28 mouse cellular contexts compared by ENCODE assay signal in the genomic region with DNA sequence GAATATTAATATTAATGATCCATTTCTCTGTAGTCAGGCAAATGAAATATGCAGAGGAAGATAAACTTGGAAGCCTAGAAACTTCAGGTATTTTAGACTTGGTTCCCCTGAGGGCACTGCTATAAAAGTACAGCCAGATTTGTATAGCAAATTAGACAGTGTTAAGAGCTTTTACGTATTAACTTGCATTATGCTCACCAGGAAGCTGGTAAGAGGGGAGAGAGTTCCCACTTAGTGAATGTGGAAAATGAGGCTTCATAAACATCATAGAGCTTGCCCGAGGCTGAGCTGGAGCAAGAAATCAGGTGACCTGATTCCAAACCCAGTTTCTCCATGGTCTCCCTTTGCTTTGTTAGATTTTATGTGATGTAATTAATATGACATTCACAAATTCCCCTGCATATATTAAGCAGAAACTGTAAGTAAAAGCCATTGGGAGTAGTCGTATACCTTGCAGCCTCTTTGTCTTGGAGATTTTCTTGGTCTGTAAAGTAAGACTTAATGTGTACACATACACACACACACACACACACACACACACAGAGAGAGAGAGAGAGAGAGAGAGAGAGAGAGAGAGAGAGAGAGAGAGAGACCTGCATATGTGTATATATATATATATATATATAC.
DNase-seq lines count a peak whose midpoint lies in the region; ATAC-seq and TF ChIP-seq lines count a peak whose summit lies in the region.
"Had no signal": no experiment of that assay in that cellular context is flagged by ENCODE, and none has a peak within 500 bp of the region (broad histone marks: within the 10 kb centered on the region; RNA-seq: fewer than 3 reads in every experiment).

No protein-coding gene starts in this region.

- no peak overlapping the region for H3K27ac ChIP-seq in forebrain, embryonic 15.5 days (replicated peaks)
- H3K27ac ChIP-seq in forebrain, embryonic 10.5 days = no peak overlapping the region
- no peak overlapping the region for H3K27ac ChIP-seq in hindbrain, postnatal 0 days
- no peak overlapping the region for H3K27ac ChIP-seq in hindbrain, embryonic 13.5 days
- no peak overlapping the region for H3K27ac ChIP-seq in midbrain, embryonic 16.5 days (ENCODE audit: low read length)
- H3K27ac ChIP-seq: embryonic facial prominence, embryonic 13.5 days; heart, embryonic 13.5 days; hindbrain, embryonic 12.5 days; intestine, embryonic 15.5 days; kidney, postnatal 0 days; limb, embryonic 13.5 days; neural tube, embryonic 15.5 days had no signal

- DNase-seq in forebrain, embryonic 10.5 days (ENCODE audit: extremely low spot score, low spot score) = no peak
- peak; percentile 3 for DNase-seq in hindbrain, postnatal 0 days (ENCODE audit: low spot score)
- DNase-seq in brain, adult 2 months (ENCODE audit: low read depth, low spot score) = peak; percentile 1
- DNase-seq in heart, postnatal 25 days (ENCODE audit: low spot score) = no peak
- DNase-seq: adrenal gland, adult 8-10 months; cerebellum, adult 18-20 months; cerebellum, postnatal 10 days; gastrocnemius, postnatal 10 days; heart, postnatal 10 days; kidney, adult 8-10 months; kidney, postnatal 4 days; lung, postnatal 36 days; right cerebral cortex, adult 18-20 months; spleen, adult 18-20 months; thymus, adult 18-20 months; thymus, postnatal 25 days had no signal

- intact Hi-C loops in heart, postnatal 25 days (cut with DNase I) = no loop called here

- no peak overlapping the region for H3K4me2 ChIP-seq in forebrain, embryonic 15.5 days (replicated peaks)
- H3K4me2 ChIP-seq in hindbrain, postnatal 0 days (ENCODE audit: low read depth, low read length) = no peak overlapping the region
- no peak overlapping the region for H3K4me2 ChIP-seq in hindbrain, embryonic 13.5 days
- no peak overlapping the region for H3K4me2 ChIP-seq in midbrain, embryonic 16.5 days (ENCODE audit: low read length)
- H3K4me2 ChIP-seq: embryonic facial prominence, embryonic 13.5 days; heart, embryonic 13.5 days; hindbrain, embryonic 12.5 days; intestine, embryonic 15.5 days; limb, embryonic 13.5 days; liver, embryonic 11.5 days; neural tube, embryonic 15.5 days had no signal

- H3K27me3 ChIP-seq in forebrain, embryonic 15.5 days = no peaks in the 10 kb centered on the region
- H3K27me3 ChIP-seq in forebrain, embryonic 10.5 days (ENCODE audit: poor library complexity, severe bottlenecking) = no peaks in the 10 kb centered on the region
- H3K27me3 ChIP-seq in hindbrain, postnatal 0 days (ENCODE audit: insufficient read depth, low read length) = no peaks in the 10 kb centered on the region
- H3K27me3 ChIP-seq in hindbrain, embryonic 13.5 days = no peaks in the 10 kb centered on the region
- H3K27me3 ChIP-seq in midbrain, embryonic 16.5 days (ENCODE audit: control insufficient read depth, insufficient read depth, low read depth, low read length) = no peaks in the 10 kb centered on the region
- H3K27me3 ChIP-seq: embryonic facial prominence, embryonic 13.5 days; heart, embryonic 13.5 days; hindbrain, embryonic 12.5 days; intestine, embryonic 15.5 days; limb, embryonic 13.5 days; neural tube, embryonic 15.5 days had no signal

- no peaks in the 10 kb centered on the region for H3K4me1 ChIP-seq in forebrain, embryonic 15.5 days
- no peaks in the 10 kb centered on the region for H3K4me1 ChIP-seq in forebrain, embryonic 10.5 days
- no peaks in the 10 kb centered on the region for H3K4me1 ChIP-seq in hindbrain, postnatal 0 days (ENCODE audit: insufficient read depth, low read length)
- no peaks in the 10 kb centered on the region for H3K4me1 ChIP-seq in hindbrain, embryonic 13.5 days (replicated peaks)
- H3K4me1 ChIP-seq in midbrain, embryonic 16.5 days (ENCODE audit: control insufficient read depth, insufficient read depth, low read length) = no peaks in the 10 kb centered on the region
- H3K4me1 ChIP-seq: embryonic facial prominence, embryonic 13.5 days; heart, embryonic 13.5 days; hindbrain, embryonic 12.5 days; intestine, embryonic 15.5 days; limb, embryonic 13.5 days; neural tube, embryonic 15.5 days had no signal

- H3K4me3 ChIP-seq in forebrain, embryonic 15.5 days = no peak overlapping the region
- no peak overlapping the region for H3K4me3 ChIP-seq in forebrain, embryonic 10.5 days
- H3K4me3 ChIP-seq in hindbrain, postnatal 0 days (ENCODE audit: low read length) = no peak overlapping the region
- H3K4me3 ChIP-seq in hindbrain, embryonic 13.5 days = no peak overlapping the region
- H3K4me3 ChIP-seq in midbrain, embryonic 16.5 days (ENCODE audit: low read depth, low read length) = no peak overlapping the region
- H3K4me3 ChIP-seq: embryonic facial prominence, embryonic 13.5 days; heart, embryonic 13.5 days; hindbrain, embryonic 12.5 days; intestine, embryonic 15.5 days; limb, embryonic 13.5 days; neural tube, embryonic 15.5 days had no signal

- no peaks in the 10 kb centered on the region for H3K9me3 ChIP-seq in forebrain, embryonic 15.5 days
- H3K9me3 ChIP-seq in forebrain, embryonic 10.5 days = no peaks in the 10 kb centered on the region
- H3K9me3 ChIP-seq in hindbrain, postnatal 0 days (ENCODE audit: low read length) = no peaks in the 10 kb centered on the region
- H3K9me3 ChIP-seq in hindbrain, embryonic 13.5 days = no peaks in the 10 kb centered on the region
- H3K9me3 ChIP-seq in midbrain, embryonic 16.5 days (replicated peaks; ENCODE audit: control insufficient read depth, low read length, poor library complexity, severe bottlenecking) = no peaks in the 10 kb centered on the region
- H3K9me3 ChIP-seq: embryonic facial prominence, embryonic 13.5 days; heart, embryonic 13.5 days; hindbrain, embryonic 12.5 days; intestine, embryonic 15.5 days; limb, embryonic 13.5 days; neural tube, embryonic 15.5 days had no signal

- H3K9ac ChIP-seq in forebrain, embryonic 15.5 days (replicated peaks) = no peak overlapping the region
- no peak overlapping the region for H3K9ac ChIP-seq in hindbrain, postnatal 0 days (replicated peaks; ENCODE audit: low read length)
- no peak overlapping the region for H3K9ac ChIP-seq in hindbrain, embryonic 13.5 days
- no peak overlapping the region for H3K9ac ChIP-seq in midbrain, embryonic 16.5 days (ENCODE audit: low read depth, low read length)
- H3K9ac ChIP-seq: embryonic facial prominence, embryonic 13.5 days; heart, embryonic 13.5 days; hindbrain, embryonic 12.5 days; intestine, embryonic 15.5 days; limb, embryonic 13.5 days; neural tube, embryonic 15.5 days had no signal

- ATAC-seq in forebrain, embryonic 15.5 days (replicated peaks) = peak; percentile 38; the same call in 1 of the 2 replicates
- no peak for ATAC-seq in hindbrain, postnatal 0 days
- ATAC-seq in hindbrain, embryonic 13.5 days (ENCODE audit: low FRiP score) = no peak
- peak; percentile 85 for ATAC-seq in midbrain, embryonic 16.5 days
- ATAC-seq: intestine, embryonic 15.5 days had no signal

- 79% methylated on average over 3 of the region's 3 CpGs for WGBS in forebrain, embryonic 15.5 days
- WGBS in forebrain, embryonic 10.5 days = 86% methylated on average over 3 of the region's 3 CpGs
- 76% methylated on average over 3 of the region's 3 CpGs for WGBS in hindbrain, postnatal 0 days
- WGBS in hindbrain, embryonic 13.5 days = 76% methylated on average over 3 of the region's 3 CpGs
- 65% methylated on average over 3 of the region's 3 CpGs for WGBS in midbrain, embryonic 16.5 days

- H3K36me3 ChIP-seq in forebrain, embryonic 15.5 days = no peaks in the 10 kb centered on the region
- no peaks in the 10 kb centered on the region for H3K36me3 ChIP-seq in forebrain, embryonic 10.5 days (replicated peaks)
- H3K36me3 ChIP-seq in hindbrain, postnatal 0 days (ENCODE audit: insufficient read depth, low read length) = no peaks in the 10 kb centered on the region
- no peaks in the 10 kb centered on the region for H3K36me3 ChIP-seq in hindbrain, embryonic 13.5 days
- H3K36me3 ChIP-seq in midbrain, embryonic 16.5 days (ENCODE audit: control insufficient read depth, insufficient read depth, low read length) = no peaks in the 10 kb centered on the region
- H3K36me3 ChIP-seq: embryonic facial prominence, embryonic 13.5 days; G1E; heart, embryonic 13.5 days; hindbrain, embryonic 12.5 days; intestine, embryonic 15.5 days; limb, embryonic 13.5 days; neural tube, embryonic 15.5 days had no signal

- TF ChIP-seq CTCF in hindbrain, postnatal 0 days (IDR thresholded peaks at IDR 0.05; ENCODE audit: low read depth) = no peak

Comparison
In these comparisons a context has a peak if more than half of its experiments do, and no peak if none do; other contexts are left out.
1. ATAC-seq: peak in forebrain, embryonic 15.5 days (single experiment) and midbrain, embryonic 16.5 days (single experiment); none in hindbrain, postnatal 0 days (single experiment) and hindbrain, embryonic 13.5 days (single experiment).
2. DNase-seq: peak in hindbrain, postnatal 0 days (single experiment) and brain, adult 2 months (single experiment); none in forebrain, embryonic 10.5 days (single experiment) and heart, postnatal 25 days (single experiment).